Mouse (Mus musculus) liver, embryonic 14.5 days (tissue): Measurements from ENCODE around the gene Mab21l3. TPM values are rescaled to one million over a fixed set of nuclear protein-coding genes. Genes with fewer than 3 reads are reported as not detected.

Source experiments
- ATAC-seq: fragments of 200-750 bp; cut with Nextera tagmentation; 2 replicates; pipeline ENCODE4 v1.8.0; 2017; ENCODE audit warnings: moderate number of reproducible peaks, mild to moderate bottlenecking, moderate library complexity; ENCODE audit not compliant: insufficient read depth
- DNase-seq, 3 experiments: peaks; one replicate each; pipeline ENCODE4 v3.0.0-alpha.2; 2012 to 2013; ENCODE audit warnings: low read depth in 3 of 3, low spot score in 3 of 3
- H3K27ac ChIP-seq: fragments of 300-500 bp; sonication (generic); 2 replicates; pipeline ENCODE4 v1.5.1; 2014; ENCODE audit warnings: moderate library complexity, mild to moderate bottlenecking, control low read depth, inconsistent platforms
- H3K27me3 ChIP-seq: fragments of 300-500 bp; sonication (generic); 2 replicates; pipeline ENCODE4 v1.6.1; 2014; ENCODE audit warnings: mild to moderate bottlenecking, low read length, moderate library complexity; ENCODE audit not compliant: control insufficient read depth, insufficient read depth
- H3K36me3 ChIP-seq: fragments of 300-500 bp; sonication (generic); replicated peaks from 2 replicates; pipeline ENCODE4 v1.6.1; 2014; ENCODE audit warnings: low read depth; ENCODE audit not compliant: control insufficient read depth, insufficient read depth
- H3K4me1 ChIP-seq, 2 experiments: fragments of 200-500 bp in 1 of 2; fragments of 300-500 bp in 1 of 2; sonication (generic) in 1 of 2; replicated peaks; 2 replicates each; pipeline ENCODE4 v1.6.1; 2012 to 2014; ENCODE audit warnings: antibody characterized with exemption in 1 of 2, inconsistent platforms in 1 of 2, low read length in 1 of 2; ENCODE audit not compliant: control insufficient read depth in 2 of 2, insufficient read depth in 2 of 2
- H3K4me2 ChIP-seq: fragments of 300-500 bp; sonication (generic); 2 replicates; pipeline ENCODE4 v1.6.1; 2014; ENCODE audit warnings: low read depth, mild to moderate bottlenecking, control low read depth, moderate library complexity
- H3K4me3 ChIP-seq, 2 experiments: fragments of 200-500 bp in 1 of 2; fragments of 300-500 bp in 1 of 2; sonication (generic) in 1 of 2; 2 replicates each; pipeline ENCODE4 v1.5.1; 2012 to 2014; ENCODE audit warnings: low read depth in 2 of 2, low read length in 2 of 2, mild to moderate bottlenecking in 2 of 2, control low read depth in 1 of 2, inconsistent platforms in 1 of 2, moderate library complexity in 1 of 2; ENCODE audit not compliant: insufficient read depth in 1 of 2
- H3K9ac ChIP-seq: fragments of 300-500 bp; sonication (generic); replicated peaks from 2 replicates; pipeline ENCODE4 v1.6.1; 2014; ENCODE audit warnings: mild to moderate bottlenecking, control low read depth, moderate library complexity
- H3K9me3 ChIP-seq: fragments of 300-500 bp; sonication (generic); 2 replicates; pipeline ENCODE4 v1.6.1; 2016; ENCODE audit warnings: low read length, mixed read lengths; ENCODE audit not compliant: control insufficient read depth
- CTCF ChIP-seq: IDR thresholded peaks from 2 replicates; pipeline ENCODE4 v1.5.1; 2016; ENCODE audit warnings: antibody characterized with exemption, low read depth, control low read depth
- EP300 ChIP-seq: IDR thresholded peaks from 2 replicates; pipeline ENCODE4 v1.6.1; 2016; ENCODE audit warnings: antibody characterized with exemption, low read depth
- WGBS: fragments of 180-500 bp; shearing (Covaris S2); extraction: QIAGEN DNeasy Blood & Tissue Kit; methylation state at CpG from one replicate; pipeline ENCODE4 v1.1.7; 2014; ENCODE audit not compliant: insufficient replicate concordance; 5-methylcytosine and 5-hydroxymethylcytosine counted together
- polyA plus RNA-seq, 2 experiments: library from polyadenylated mRNA; depleted of rRNA in 1 of 2; stranded (reverse) in 1 of 2; unstranded in 1 of 2; fragments of >200 nt; fragmentation: Nextera tagmentation in 1 of 2; extraction: Ambion mirVana in 1 of 2; gene quantifications; 2 replicates each; pipeline versions ENCODE4 v1.2.1 to v1.2.3; 2012 to 2014

Mab21l3 gene
- polyA plus RNA-seq, 2 experiments = 0.02 TPM; not detected in 1

DNA sequence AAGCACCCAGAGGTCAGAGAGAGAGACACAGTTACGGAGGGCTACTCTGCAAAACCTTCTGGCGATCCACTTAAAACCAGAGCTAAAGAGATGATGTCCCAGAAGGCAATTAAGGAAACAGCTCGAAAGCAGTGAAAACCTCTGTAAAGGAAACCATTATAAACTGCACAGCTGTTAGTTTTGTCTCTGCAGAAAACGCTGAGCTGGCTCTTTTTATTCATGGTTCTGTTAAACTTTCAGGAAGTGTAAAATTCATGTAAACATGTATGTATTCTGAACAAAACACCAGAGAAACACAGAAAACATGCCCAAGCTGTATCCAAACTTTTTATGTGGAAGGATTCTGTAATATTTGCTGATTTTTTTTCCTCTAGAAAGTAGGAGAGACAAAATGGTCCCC, 2.7 kb downstream of the Mab21l3 start:
- H3K27ac ChIP-seq = no peak overlapping the region
- no peaks in the 10 kb centered on the region for H3K36me3 ChIP-seq
- H3K4me2 ChIP-seq = no peak overlapping the region
- H3K27me3 ChIP-seq = no peaks in the 10 kb centered on the region
- WGBS = 49% methylated on average over 4 of the region's 4 CpGs
- no peaks in the 10 kb centered on the region for H3K4me1 ChIP-seq
- no peak for TF ChIP-seq CTCF
- no peak for TF ChIP-seq EP300
- DNase-seq = no peak
- ATAC-seq = no peak
- no peaks in the 10 kb centered on the region for H3K9me3 ChIP-seq
- no peak overlapping the region for H3K4me3 ChIP-seq
- no peak overlapping the region for H3K9ac ChIP-seq

DNA sequence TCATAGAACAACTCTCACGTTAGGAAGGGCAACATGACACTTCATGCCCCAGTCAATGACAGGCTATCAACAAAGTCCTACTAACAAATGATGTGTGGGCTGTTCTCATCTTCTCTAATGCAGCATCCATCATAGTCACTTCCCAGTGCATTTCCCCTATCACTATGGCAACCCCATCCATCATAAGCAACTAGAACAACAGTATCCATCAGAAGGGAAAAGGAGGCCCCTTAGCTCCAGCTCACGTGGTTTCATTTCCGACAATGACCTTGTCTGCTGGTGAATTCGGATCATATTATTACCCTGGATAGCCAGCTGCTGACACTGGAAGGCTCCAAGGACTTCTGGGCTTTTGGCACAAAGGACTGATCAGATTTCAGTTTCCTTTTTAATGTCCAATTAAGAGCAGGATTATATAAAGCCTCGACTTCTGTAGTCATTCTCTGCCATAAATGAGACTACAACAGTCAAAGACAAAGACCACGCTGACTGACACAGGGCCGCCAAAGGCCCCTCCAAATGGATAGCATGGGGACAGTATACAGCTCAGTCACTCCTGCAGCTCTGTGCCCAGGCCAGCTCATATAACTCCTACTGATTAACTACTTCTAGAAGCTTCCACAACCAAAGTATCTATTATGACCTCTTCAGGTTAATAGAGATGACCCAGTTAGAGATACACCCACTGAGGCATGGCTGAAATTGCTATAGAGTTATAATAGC, 6.2 kb downstream of the Mab21l3 start:
- WGBS = 59% methylated on average over 7 of the region's 7 CpGs
- Histone ChIP-seq H3K36me3 (no peaks in the 10 kb centered on the region), H3K27ac (no peak overlapping the region), H3K27me3 (no peaks in the 10 kb centered on the region), H3K9me3 (no peaks in the 10 kb centered on the region), H3K4me2 (no peak overlapping the region), H3K4me3 (no peak overlapping the region), H3K9ac (no peak overlapping the region), H3K4me1 (no peaks in the 10 kb centered on the region)
- ATAC-seq (no peak), DNase-seq (no peak)
- TF ChIP-seq EP300 = no peak
- TF ChIP-seq CTCF = no peak

DNA sequence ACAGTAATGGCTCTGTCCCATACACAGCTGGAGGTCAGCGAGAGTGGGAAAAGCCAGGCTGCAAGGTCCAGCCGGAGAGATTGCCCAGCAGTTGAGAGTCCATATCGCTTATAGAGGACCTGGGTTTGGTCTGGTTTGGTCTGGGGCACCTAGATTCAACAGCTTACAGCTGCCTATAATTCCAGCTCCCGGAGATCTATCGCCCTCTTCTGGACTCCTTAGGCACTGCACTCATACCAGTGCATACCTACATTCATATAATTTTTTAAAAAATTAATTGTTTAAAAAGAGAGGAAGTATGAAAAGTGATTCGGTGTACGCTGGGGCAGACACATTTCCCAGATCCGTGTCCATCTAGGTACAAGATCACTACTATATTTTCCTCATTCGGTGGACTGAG, 9.4 kb downstream of the Mab21l3 start:
- Histone ChIP-seq H3K36me3 (no peaks in the 10 kb centered on the region), H3K4me3 (no peak overlapping the region), H3K9me3 (no peaks in the 10 kb centered on the region), H3K9ac (no peak overlapping the region), H3K27ac (no peak overlapping the region), H3K4me2 (no peak overlapping the region), H3K4me1 (no peaks in the 10 kb centered on the region), H3K27me3 (no peaks in the 10 kb centered on the region)
- DNase-seq = no peak
- 67% methylated on average over 9 of the region's 9 CpGs for WGBS
- no peak for TF ChIP-seq EP300
- peak; percentile 29; the same call in 1 of the 2 replicates for TF ChIP-seq CTCF
- no peak for ATAC-seq

DNA sequence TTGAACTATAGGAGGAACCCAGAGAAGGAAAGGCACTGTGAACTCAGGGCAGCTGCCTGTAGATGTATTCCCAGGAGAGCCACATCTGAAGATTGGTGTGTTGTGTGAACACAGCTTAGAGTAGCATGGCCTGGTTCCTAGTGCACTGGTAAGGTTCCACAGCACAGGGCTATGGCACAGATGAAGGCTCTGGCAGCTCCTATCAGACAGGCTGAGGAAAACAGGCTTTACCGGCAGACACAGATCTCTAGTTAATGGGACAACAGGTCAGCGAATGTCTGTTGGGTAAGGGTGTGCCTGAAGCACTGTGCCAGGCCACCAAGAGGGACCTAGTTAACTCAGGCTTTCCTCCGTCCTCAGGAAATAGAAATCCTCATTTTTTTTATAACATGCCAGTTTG, 11.8 kb downstream of the Mab21l3 start:
- Histone ChIP-seq H3K4me2 (no peak overlapping the region), H3K4me3 (no peak overlapping the region), H3K27me3 (no peaks in the 10 kb centered on the region), H3K36me3 (no peaks in the 10 kb centered on the region), H3K9ac (no peak overlapping the region), H3K9me3 (no peaks in the 10 kb centered on the region), H3K4me1 (no peaks in the 10 kb centered on the region), H3K27ac (no peak overlapping the region)
- DNase-seq (no peak), ATAC-seq (no peak)
- no peak for TF ChIP-seq EP300
- no peak for TF ChIP-seq CTCF
- 62% methylated on average over 3 of the region's 3 CpGs for WGBS

DNA sequence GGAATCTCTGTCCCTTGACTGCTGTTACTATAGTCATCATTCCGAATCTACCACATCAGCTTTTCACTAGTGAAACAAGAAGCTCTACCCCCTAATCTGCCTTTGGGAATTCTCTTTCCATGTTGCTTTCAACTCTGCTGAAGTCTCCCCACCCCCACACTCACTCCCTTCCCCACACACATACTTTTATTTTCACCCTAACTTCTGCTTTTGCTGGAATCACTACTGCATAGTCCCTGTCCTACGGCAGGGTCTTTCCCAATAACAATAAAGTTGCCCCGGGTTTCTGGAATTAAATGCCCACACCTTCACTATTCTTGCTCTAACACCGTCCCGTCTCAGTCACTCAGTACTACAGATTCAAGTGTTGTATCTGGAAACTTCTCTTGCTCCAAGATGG, 12.2 kb downstream of the Mab21l3 start:
- no peaks in the 10 kb centered on the region for H3K9me3 ChIP-seq
- no peak overlapping the region for H3K9ac ChIP-seq
- WGBS = 49% methylated on average over 5 of the region's 5 CpGs
- DNase-seq = no peak
- no peak for ATAC-seq
- H3K4me2 ChIP-seq = no peak overlapping the region
- no peak overlapping the region for H3K4me3 ChIP-seq
- H3K4me1 ChIP-seq = no peaks in the 10 kb centered on the region; a peak in 1 of 4 replicates
- H3K36me3 ChIP-seq = no peaks in the 10 kb centered on the region
- TF ChIP-seq CTCF (no peak), EP300 (no peak)
- H3K27me3 ChIP-seq = no peaks in the 10 kb centered on the region
- no peak overlapping the region for H3K27ac ChIP-seq
